Mouse (Mus musculus) heart, postnatal 0 days (tissue): Measurements from ENCODE around the gene Shroom3.

Experiments
- CTCF ChIP-seq: IDR thresholded peaks from 2 replicates; pipeline ENCODE4 v1.5.1; 2016; ENCODE audit warnings: antibody characterized with exemption, control low read depth, low read depth
- EP300 ChIP-seq: IDR thresholded peaks from 2 replicates; pipeline ENCODE4 v1.6.1; 2016; ENCODE audit warnings: antibody characterized with exemption, low read depth

DNA sequence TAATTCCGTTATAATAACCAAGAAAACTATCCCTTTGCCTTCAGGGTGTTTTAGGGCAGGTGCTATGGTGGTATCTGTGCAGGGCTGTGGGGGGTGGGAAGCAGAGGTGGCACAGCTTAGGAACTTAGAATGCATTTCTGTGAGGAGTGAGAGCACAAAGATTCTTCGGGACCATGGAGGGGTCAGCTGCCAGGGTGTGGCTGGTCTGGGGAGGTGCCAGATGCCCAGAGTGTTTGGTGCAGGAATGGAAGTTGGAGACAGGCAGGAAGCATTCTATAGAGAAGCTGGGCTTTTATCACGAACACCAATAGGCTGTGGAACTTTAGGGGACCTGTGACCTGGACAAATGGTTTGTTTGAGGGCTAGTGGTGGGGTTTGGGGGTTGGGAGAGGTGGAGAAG is 58.6 kb downstream of the Shroom3 start:
- TF ChIP-seq CTCF (no peak), EP300 (no peak)
